Mouse (Mus musculus) forebrain, embryonic 10.5 days (tissue): ENCODE results near the gene Tcl1b1. TPM values are rescaled to one million over a fixed set of nuclear protein-coding genes. Genes with fewer than 3 reads are reported as not detected.

Experiments
- DNase-seq: peaks from one replicate; pipeline ENCODE4 v3.0.0-alpha.2; 2017; ENCODE audit warnings: low spot score; ENCODE audit errors: extremely low spot score
- H3K27ac ChIP-seq: fragments of 300-500 bp; sonication (generic); 2 replicates; pipeline ENCODE4 v1.5.1; 2016; ENCODE audit warnings: mild to moderate bottlenecking
- H3K27me3 ChIP-seq: fragments of 300-500 bp; sonication (generic); 2 replicates; pipeline ENCODE4 v1.6.1; 2016; ENCODE audit warnings: mild to moderate bottlenecking; ENCODE audit not compliant: poor library complexity, severe bottlenecking
- H3K36me3 ChIP-seq: fragments of 300-500 bp; sonication (generic); replicated peaks from 2 replicates; pipeline ENCODE4 v1.6.1; 2016; ENCODE audit warnings: mild to moderate bottlenecking, moderate library complexity
- H3K4me1 ChIP-seq: fragments of 300-500 bp; sonication (generic); 2 replicates; pipeline ENCODE4 v1.6.1; 2016
- H3K4me3 ChIP-seq: fragments of 300-500 bp; sonication (generic); 2 replicates; pipeline ENCODE4 v1.5.1; 2016; ENCODE audit warnings: mild to moderate bottlenecking, moderate library complexity
- H3K9me3 ChIP-seq: fragments of 300-500 bp; sonication (generic); 2 replicates; pipeline ENCODE4 v1.6.1; 2016; ENCODE audit warnings: mild to moderate bottlenecking, moderate library complexity
- WGBS: fragments of 180-500 bp; shearing (Covaris S2); methylation state at CpG from one replicate; pipeline ENCODE4 v1.1.7; 2016; 5-methylcytosine and 5-hydroxymethylcytosine counted together
- polyA plus RNA-seq: library from polyadenylated mRNA; unstranded; fragments of >200 nt; fragmentation: Nextera tagmentation; extraction: Ambion mirVana; gene quantifications from 2 replicates; pipeline ENCODE4 v1.2.1, GENCODE M21; 2016

The Tcl1b1 gene
- polyA plus RNA-seq, 1 experiment from 2014 or later, result not detected

- WGBS, result 97% methylated on average over 1 of the region's 1 CpGs
- H3K36me3 ChIP-seq, result no peaks in the 10 kb centered on the region
These were observed 49.0 kb downstream of the Tcl1b1 start for GRCm38 (mm10) chr12:105208441-105208840.

GRCm38 (mm10) chr12:105209231-105209630, 49.7 kb downstream of the Tcl1b1 start:
- 96% methylated on average over 7 of the region's 7 CpGs for WGBS

More at GRCm38 (mm10) chr12:105208441-105208840, 49.0 kb downstream of the Tcl1b1 start:
- H3K4me3 ChIP-seq, result no peak overlapping the region
- no peak for DNase-seq
- H3K9me3 ChIP-seq, result no peaks in the 10 kb centered on the region
- no peaks in the 10 kb centered on the region for H3K27me3 ChIP-seq
- no peak overlapping the region for H3K27ac ChIP-seq
- H3K4me1 ChIP-seq, result peaks cover 9% of the 10 kb centered on the region

More at GRCm38 (mm10) chr12:105209231-105209630, 49.7 kb downstream of the Tcl1b1 start:
- H3K27ac ChIP-seq, result no peak overlapping the region
- no peaks in the 10 kb centered on the region for H3K9me3 ChIP-seq
- no peaks in the 10 kb centered on the region for H3K27me3 ChIP-seq
- H3K4me3 ChIP-seq, result no peak overlapping the region
- peaks cover 9% of the 10 kb centered on the region for H3K4me1 ChIP-seq
- no peak for DNase-seq
- H3K36me3 ChIP-seq, result no peaks in the 10 kb centered on the region

Other genes with a start within 250 kb of the Tcl1b1 start
- 0.10 and 0.27 TPM in 2 replicates for gene Syne3, start 149.9 kb upstream of the Tcl1b1 start, polyA plus RNA-seq
- gene Glrx5, start 127.0 kb upstream of the Tcl1b1 start, polyA plus RNA-seq, result 234 and 235 TPM in 2 replicates
- gene Tcl1b2, start 13.7 kb upstream of the Tcl1b1 start, polyA plus RNA-seq, result not detected in 2 replicates
- gene Tcl1b5, start 16.7 kb downstream of the Tcl1b1 start, polyA plus RNA-seq, result not detected in 2 replicates
- not detected in 2 replicates for gene Tcl1b3, start 31.4 kb downstream of the Tcl1b1 start, polyA plus RNA-seq
- not detected in 2 replicates for gene Tcl1b4, start 42.3 kb downstream of the Tcl1b1 start, polyA plus RNA-seq
- not detected in 2 replicates for gene Tcl1, start 63.1 kb downstream of the Tcl1b1 start, polyA plus RNA-seq
- 0.33 and 0.39 TPM in 2 replicates for gene Tunar, start 174.2 kb downstream of the Tcl1b1 start, polyA plus RNA-seq